Mouse (Mus musculus) c-Kit-positive CD71-positive TER-119-negative erythroid progenitor cells, embryonic 14.5 days (primary cell): ENCODE measurements around the gene Ttll11.

ENCODE experiments used
- DNase-seq: peaks from one replicate; pipeline ENCODE4 v3.0.0-alpha.2; 2013; ENCODE audit warnings: low read depth

The Ttll11 gene

DNA sequence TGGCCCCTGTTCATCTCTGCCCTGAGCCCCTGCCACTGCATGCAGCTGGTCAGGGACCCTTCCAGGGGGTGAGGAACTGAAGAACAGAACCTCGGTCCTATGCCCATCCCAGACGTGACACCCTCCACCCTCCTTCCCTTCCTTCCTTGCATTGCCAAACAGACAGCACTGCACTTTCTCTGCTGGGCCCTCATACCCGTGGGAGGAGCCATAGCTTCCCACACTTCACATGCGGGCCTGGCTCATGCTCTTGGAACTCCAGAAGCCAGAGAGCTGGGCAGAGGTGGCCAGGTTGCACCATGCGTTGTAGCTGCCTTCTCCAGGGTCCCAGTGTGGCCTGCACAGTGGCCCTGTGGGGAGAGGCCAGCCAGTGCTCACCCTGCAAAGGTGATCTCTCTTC, 251.1 kb downstream of the Ttll11 start:
- DNase-seq, result no peak

GRCm38 (mm10) chr2:35723691-35724090, 256.0 kb downstream of the Ttll11 start:
- no peak for DNase-seq

GRCm38 (mm10) chr2:35723267-35723666, 256.4 kb downstream of the Ttll11 start:
- no peak for DNase-seq

DNA sequence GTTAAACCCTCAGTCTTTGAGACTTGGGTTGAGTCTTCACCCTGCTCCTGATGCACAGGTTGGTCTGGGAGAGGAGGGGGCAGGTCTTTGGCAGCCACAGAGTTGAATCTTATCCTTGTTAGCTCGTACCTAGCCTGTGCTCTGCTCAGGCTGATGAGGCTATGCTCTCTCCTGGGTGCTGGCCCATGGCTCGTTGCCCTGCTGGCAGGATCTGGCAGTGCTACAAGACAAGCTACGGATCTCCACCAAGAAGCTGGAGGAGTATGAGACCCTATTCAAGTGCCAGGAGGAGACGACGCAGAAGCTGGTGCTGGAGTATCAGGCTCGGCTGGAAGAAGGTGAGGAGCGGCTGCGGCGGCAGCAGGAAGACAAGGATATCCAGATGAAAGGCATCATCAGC, 256.9 kb downstream of the Ttll11 start:
- DNase-seq, result no peak

- no peak for DNase-seq
These were observed 258.8 kb downstream of the Ttll11 start for GRCm38 (mm10) chr2:35720956-35721355.

DNA sequence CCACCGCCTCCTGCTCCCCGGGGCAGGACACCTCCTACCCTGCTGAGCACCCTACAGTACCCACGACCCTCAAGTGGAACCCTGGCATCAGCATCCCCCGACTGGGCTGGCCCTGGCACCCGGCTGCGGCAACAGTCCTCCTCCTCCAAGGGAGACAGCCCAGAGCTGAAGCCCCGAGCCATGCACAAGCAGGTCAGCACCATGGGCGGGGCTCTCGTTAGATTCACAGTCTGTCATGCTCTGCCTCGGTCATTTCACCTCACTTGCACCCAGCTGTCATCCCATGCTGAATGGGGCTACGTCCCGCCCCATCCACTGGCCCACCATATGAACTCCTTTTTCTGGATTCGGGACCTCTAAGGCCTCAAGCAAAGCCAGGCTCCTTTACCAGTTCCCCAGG, 259.2 kb downstream of the Ttll11 start:
- no peak for DNase-seq

DNA sequence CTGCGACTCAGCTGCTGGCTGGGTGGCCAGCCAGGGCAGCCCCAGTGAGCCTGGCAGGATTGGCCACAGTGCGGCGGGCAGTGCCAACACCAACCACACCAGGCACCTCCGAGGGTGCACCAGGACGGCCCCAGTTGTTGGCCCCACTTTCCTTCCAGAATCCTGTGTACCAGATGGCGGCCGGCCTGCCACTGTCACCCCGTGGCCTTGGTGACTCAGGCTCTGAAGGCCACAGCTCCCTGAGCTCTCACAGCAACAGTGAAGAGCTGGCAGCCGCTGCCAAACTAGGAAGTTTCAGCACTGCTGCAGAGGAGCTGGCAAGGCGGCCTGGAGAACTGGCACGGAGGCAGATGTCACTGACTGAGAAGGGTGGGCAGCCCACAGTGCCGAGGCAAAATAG, 259.6 kb downstream of the Ttll11 start:
- DNase-seq, result no peak

- no peak for DNase-seq
These were observed 260.3 kb downstream of the Ttll11 start for GRCm38 (mm10) chr2:35719230-35720005.

- no peak for DNase-seq
These were observed 261.1 kb downstream of the Ttll11 start for GRCm38 (mm10) chr2:35718662-35719061.

GRCm38 (mm10) chr2:35718003-35718500, 261.7 kb downstream of the Ttll11 start:
- no peak for DNase-seq

DNA sequence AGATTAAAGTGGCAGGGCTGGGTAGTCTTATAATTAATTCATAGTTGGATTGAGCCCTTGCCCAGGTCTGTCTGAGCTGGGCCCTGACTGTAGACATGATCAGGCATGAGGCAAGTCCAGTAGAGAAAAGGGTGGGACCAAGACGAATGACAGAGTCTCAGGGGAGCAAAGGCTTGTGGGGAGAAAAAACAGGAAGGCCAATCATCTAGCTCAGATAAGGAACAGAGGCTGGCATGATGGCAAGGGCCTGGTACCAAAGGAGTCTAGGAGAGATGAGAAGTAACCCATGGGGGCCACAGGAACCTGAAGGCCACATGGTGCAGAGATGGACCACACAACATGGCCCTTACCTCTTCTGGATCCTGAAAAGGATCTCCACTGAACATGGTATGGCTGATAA, 263.5 kb downstream of the Ttll11 start:
- DNase-seq, result no peak

DNA sequence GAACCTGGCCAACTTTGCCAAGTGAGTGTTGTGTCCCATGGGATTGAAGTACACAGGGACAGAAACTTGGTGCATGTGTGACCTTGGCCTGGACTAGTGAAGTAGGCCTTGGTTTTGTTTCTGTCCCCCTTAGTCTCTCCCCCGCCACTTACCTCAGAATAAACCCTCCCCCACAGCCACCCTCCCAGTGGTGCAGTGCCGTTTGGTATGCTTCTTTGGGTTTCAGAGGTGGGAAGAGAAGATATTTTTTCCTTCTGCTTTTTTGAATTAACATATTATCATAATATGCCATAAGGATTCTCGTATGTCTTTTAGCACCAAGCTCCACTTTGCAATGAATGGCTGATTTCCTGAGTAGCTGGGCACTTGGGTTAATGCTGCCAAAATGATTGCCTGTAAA, 264.2 kb downstream of the Ttll11 start:
- DNase-seq, result no peak

DNA sequence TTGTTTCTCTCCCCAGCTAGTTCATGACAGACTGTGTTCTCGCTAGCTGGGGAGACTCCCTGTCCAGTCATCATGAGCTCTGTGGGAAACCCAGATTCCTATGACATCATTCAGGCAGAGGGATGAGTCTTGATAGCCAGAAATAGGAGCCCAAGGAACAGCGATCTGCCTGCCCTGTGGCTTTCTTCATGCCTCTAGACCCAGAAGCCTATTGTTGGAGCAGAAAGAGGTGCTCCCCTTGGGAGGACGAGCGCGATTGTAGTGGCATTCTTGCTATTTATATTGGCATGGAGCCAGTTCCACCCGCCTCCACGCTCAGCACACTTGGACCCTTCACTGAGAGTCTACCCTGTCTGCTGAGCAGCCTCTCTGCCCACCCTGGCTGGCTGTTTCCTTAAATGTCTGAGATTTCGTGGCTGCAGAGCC, 265.0 kb downstream of the Ttll11 start:
- no peak for DNase-seq

DNA sequence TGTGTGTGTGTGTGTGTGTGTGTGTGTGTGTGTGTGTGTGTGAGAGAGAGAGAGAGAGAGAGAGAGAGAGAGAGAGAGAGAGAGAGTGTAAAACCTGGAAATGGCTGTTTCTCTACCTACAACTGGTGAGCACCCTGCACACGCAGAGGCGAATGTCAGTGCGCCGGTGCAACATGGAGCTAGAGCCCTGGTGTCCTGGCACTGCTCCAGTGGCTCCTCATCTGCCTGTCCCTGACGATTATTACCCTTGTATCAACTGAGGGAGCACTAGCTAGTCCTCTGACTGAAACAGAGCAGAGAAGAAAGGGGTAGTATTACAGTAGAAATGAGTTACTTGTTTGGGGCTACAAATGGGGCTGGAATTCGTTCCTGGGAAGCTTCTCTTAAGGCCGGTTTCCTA, 266.3 kb downstream of the Ttll11 start:
- DNase-seq, result no peak

DNA sequence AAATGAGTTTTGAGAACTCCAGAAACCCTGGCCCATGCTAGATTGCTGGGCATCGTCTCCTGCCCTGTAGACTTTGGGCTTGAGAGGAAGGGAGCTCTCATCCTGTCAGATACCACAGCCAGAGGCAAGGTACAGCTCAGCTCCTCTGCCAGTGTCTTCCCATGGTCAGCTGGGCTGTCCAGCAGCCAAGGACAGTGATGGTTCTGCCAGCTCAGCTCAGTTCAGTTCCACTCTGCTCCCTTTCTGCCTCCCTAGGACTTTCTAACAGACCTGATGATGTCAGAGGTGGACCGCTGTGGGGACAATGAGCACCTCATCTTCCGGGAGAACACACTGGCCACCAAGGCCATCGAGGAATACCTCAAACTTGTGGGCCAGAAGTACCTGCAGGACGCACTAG, 267.1 kb downstream of the Ttll11 start:
- DNase-seq, result no peak

DNA sequence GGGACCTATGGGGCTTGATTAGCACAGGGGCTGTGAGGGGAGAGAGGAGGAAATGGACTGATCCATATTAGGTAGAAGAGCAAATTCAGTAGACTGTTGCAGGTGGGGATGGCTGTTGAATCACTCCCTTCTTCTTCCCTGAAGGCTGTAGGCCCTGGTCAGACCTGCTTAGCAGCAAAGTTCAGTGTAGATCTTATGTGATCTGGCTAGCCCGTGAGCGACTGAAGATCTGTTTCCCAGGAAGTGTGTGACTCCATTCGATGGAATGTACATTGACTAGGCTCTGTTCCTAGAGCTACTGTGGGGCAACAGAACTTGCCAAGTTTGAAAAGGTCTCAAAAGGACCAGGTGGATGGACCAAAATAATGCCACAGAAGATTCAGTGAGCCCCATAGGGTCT, 276.5 kb downstream of the Ttll11 start:
- no peak for DNase-seq

DNA sequence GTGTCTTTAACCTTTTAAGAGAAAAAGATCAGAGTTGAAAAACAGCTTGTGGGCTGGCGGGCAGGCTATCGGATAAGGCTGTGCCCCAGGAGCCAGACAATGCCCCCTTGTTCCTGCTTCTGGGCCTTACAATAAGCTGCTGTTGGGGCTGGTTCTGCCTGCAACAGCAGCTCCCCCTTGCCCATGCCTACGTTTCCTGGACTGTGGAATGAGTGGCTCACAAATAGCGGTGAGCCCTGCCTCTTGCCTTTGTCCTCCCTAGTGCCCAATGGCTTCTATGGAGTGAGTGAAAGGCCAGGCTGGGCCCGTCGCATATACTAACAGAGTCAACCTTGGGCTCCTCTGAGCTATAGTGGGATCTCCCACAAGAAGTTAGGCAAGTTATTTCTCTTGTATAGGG, 277.1 kb downstream of the Ttll11 start:
- no peak for DNase-seq

DNA sequence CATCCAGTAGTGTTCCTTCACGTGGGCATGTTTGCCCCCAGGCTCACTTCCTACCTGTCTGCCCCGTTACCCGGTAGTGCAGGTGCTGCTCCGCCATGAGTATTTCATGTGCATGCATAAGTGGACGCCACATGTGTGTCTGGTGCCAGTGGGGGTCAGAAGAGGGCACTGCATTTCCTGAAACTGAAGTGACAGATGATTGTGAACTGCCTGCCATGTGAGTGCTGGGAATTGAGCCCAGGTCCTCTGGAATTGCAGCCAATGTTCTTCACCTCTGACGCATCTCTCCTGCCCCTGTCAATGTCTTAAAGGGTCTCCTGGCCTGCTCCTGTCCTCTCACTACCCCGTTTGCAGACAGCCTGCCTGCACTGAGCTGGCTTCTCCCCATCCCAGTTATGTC, 277.7 kb downstream of the Ttll11 start:
- no peak for DNase-seq
